Mouse (Mus musculus) midbrain, embryonic 11.5 days (tissue): ENCODE measurements around the gene Pde6h. TPM values are rescaled to one million over a fixed set of nuclear protein-coding genes. Genes with fewer than 3 reads are reported as not detected.

Experiments
- ATAC-seq: fragments of 200-750 bp; cut with Nextera tagmentation; 2 replicates; pipeline ENCODE4 v1.8.0; 2017; ENCODE audit warnings: moderate TSS enrichment, moderate library complexity; ENCODE audit not compliant: low FRiP score
- DNase-seq: peaks from one replicate; pipeline ENCODE4 v3.0.0; 2015; ENCODE audit warnings: low spot score; ENCODE audit errors: missing footprints
- H3K27ac ChIP-seq: fragments of 300-500 bp; sonication (generic); 2 replicates; pipeline ENCODE4 v1.5.1; 2014; ENCODE audit warnings: low read depth, low read length
- H3K27me3 ChIP-seq: fragments of 300-500 bp; sonication (generic); 2 replicates; pipeline ENCODE4 v1.6.1; 2014; ENCODE audit warnings: mild to moderate bottlenecking, low read length, moderate library complexity, mixed read lengths; ENCODE audit not compliant: control insufficient read depth, insufficient read depth
- H3K36me3 ChIP-seq: fragments of 300-500 bp; sonication (generic); 2 replicates; pipeline ENCODE4 v1.6.1; 2014; ENCODE audit warnings: mild to moderate bottlenecking, low read length, moderate library complexity, mixed read lengths; ENCODE audit not compliant: control insufficient read depth, insufficient read depth
- H3K4me1 ChIP-seq: fragments of 300-500 bp; sonication (generic); 2 replicates; pipeline ENCODE4 v1.6.1; 2014; ENCODE audit warnings: low read length; ENCODE audit not compliant: control insufficient read depth, insufficient read depth
- H3K4me2 ChIP-seq: fragments of 300-500 bp; sonication (generic); 2 replicates; pipeline ENCODE4 v1.6.1; 2014; ENCODE audit warnings: mild to moderate bottlenecking, moderate library complexity
- H3K4me3 ChIP-seq: fragments of 300-500 bp; sonication (generic); 2 replicates; pipeline ENCODE4 v1.5.1; 2014; ENCODE audit warnings: low read depth, low read length
- H3K9ac ChIP-seq: fragments of 300-500 bp; sonication (generic); 2 replicates; pipeline ENCODE4 v1.6.1; 2014; ENCODE audit warnings: low read length
- H3K9me3 ChIP-seq: fragments of 300-500 bp; sonication (generic); 2 replicates; pipeline ENCODE4 v1.6.1; 2016; ENCODE audit warnings: low read length; ENCODE audit not compliant: control insufficient read depth
- WGBS: fragments of 180-500 bp; shearing (Covaris S2); extraction: QIAGEN DNeasy Blood & Tissue Kit; methylation state at CpG from one replicate; pipeline ENCODE4 v1.1.7; 2014; 5-methylcytosine and 5-hydroxymethylcytosine counted together
- polyA plus RNA-seq: library from polyadenylated mRNA; unstranded; fragments of >200 nt; fragmentation: Nextera tagmentation; extraction: Ambion mirVana; gene quantifications from 2 replicates; pipeline ENCODE4 v1.2.1, GENCODE M21; 2014

Gene Pde6h
- polyA plus RNA-seq, 1 experiment from 2014 or later, result not detected

GRCm38 (mm10) chr6:136980331-136980746 is 56.7 kb downstream of the Pde6h start:
- no peak overlapping the region for H3K27ac ChIP-seq
- H3K4me1 ChIP-seq, result no peaks in the 10 kb centered on the region
- H3K27me3 ChIP-seq, result no peaks in the 10 kb centered on the region
- H3K4me2 ChIP-seq, result no peak overlapping the region
- no peak overlapping the region; the same call in 1 of the 2 replicates for H3K9ac ChIP-seq
- H3K9me3 ChIP-seq, result no peaks in the 10 kb centered on the region
- ATAC-seq (peak; percentile 58), DNase-seq (peak; percentile 94)
- no peak overlapping the region for H3K4me3 ChIP-seq
- WGBS, result 35% methylated on average over 3 of the region's 3 CpGs
- no peaks in the 10 kb centered on the region for H3K36me3 ChIP-seq

GRCm38 (mm10) chr6:136982581-136982980 is 58.9 kb downstream of the Pde6h start:
- no peaks in the 10 kb centered on the region for H3K27me3 ChIP-seq
- no peaks in the 10 kb centered on the region for H3K36me3 ChIP-seq
- no peaks in the 10 kb centered on the region for H3K4me1 ChIP-seq
- DNase-seq, result no peak
- H3K4me3 ChIP-seq, result no peak overlapping the region
- H3K9ac ChIP-seq, result no peak overlapping the region
- H3K4me2 ChIP-seq, result no peak overlapping the region
- ATAC-seq, result no peak
- WGBS, result 87% methylated on average over 6 of the region's 6 CpGs
- H3K9me3 ChIP-seq, result no peaks in the 10 kb centered on the region
- H3K27ac ChIP-seq, result no peak overlapping the region

- H3K9ac ChIP-seq, result no peak overlapping the region
- H3K36me3 ChIP-seq, result no peaks in the 10 kb centered on the region
- no peak for DNase-seq
- H3K9me3 ChIP-seq, result no peaks in the 10 kb centered on the region
- no peak overlapping the region for H3K4me3 ChIP-seq
- no peaks in the 10 kb centered on the region for H3K4me1 ChIP-seq
- no peaks in the 10 kb centered on the region for H3K27me3 ChIP-seq
- no peak overlapping the region for H3K27ac ChIP-seq
- WGBS, result 57% methylated on average over 7 of the region's 7 CpGs
- H3K4me2 ChIP-seq, result no peak overlapping the region
- no peak for ATAC-seq
Observed at GRCm38 (mm10) chr6:136983201-136983600, 59.6 kb downstream of the Pde6h start.

GRCm38 (mm10) chr6:136986019-136986418 is 62.4 kb downstream of the Pde6h start:
- Histone ChIP-seq H3K4me1 (no peaks in the 10 kb centered on the region), H3K9me3 (no peaks in the 10 kb centered on the region), H3K9ac (no peak overlapping the region), H3K27me3 (no peaks in the 10 kb centered on the region), H3K4me2 (no peak overlapping the region), H3K4me3 (no peak overlapping the region), H3K27ac (no peak overlapping the region), H3K36me3 (no peaks in the 10 kb centered on the region)
- 79% methylated on average over 13 of the region's 13 CpGs for WGBS
- DNase-seq (no peak), ATAC-seq (no peak)

- Histone ChIP-seq H3K36me3 (no peaks in the 10 kb centered on the region), H3K4me1 (no peaks in the 10 kb centered on the region), H3K27me3 (no peaks in the 10 kb centered on the region), H3K4me2 (no peak overlapping the region), H3K9ac (no peak overlapping the region), H3K27ac (no peak overlapping the region), H3K4me3 (no peak overlapping the region), H3K9me3 (no peaks in the 10 kb centered on the region)
- WGBS, result 69% methylated on average over 11 of the region's 11 CpGs
- ATAC-seq (no peak), DNase-seq (no peak)
Observed at GRCm38 (mm10) chr6:136986718-136987117, 63.1 kb downstream of the Pde6h start.

- Histone ChIP-seq H3K36me3 (no peaks in the 10 kb centered on the region), H3K9me3 (no peaks in the 10 kb centered on the region), H3K4me3 (no peak overlapping the region), H3K27ac (no peak overlapping the region), H3K4me2 (no peak overlapping the region), H3K9ac (no peak overlapping the region), H3K27me3 (no peaks in the 10 kb centered on the region), H3K4me1 (no peaks in the 10 kb centered on the region)
- DNase-seq (no peak), ATAC-seq (no peak)
- WGBS, result 85% methylated on average over 7 of the region's 7 CpGs
Observed at GRCm38 (mm10) chr6:136988536-136989060, 65.0 kb downstream of the Pde6h start.

GRCm38 (mm10) chr6:136989824-136990497 is 66.3 kb downstream of the Pde6h start:
- no peak overlapping the region for H3K4me3 ChIP-seq
- no peaks in the 10 kb centered on the region for H3K27me3 ChIP-seq
- H3K4me2 ChIP-seq, result no peak overlapping the region; the same call in 1 of the 2 replicates
- DNase-seq, result no peak
- no peaks in the 10 kb centered on the region for H3K36me3 ChIP-seq
- peak; percentile 72 for ATAC-seq
- 37% methylated on average over 11 of the region's 11 CpGs for WGBS
- no peaks in the 10 kb centered on the region for H3K9me3 ChIP-seq
- no peak overlapping the region for H3K9ac ChIP-seq
- H3K4me1 ChIP-seq, result no peaks in the 10 kb centered on the region
- no peak overlapping the region for H3K27ac ChIP-seq

- WGBS, result 84% methylated on average over 8 of the region's 8 CpGs
- no peak overlapping the region for H3K4me3 ChIP-seq
- no peak overlapping the region for H3K27ac ChIP-seq
- no peaks in the 10 kb centered on the region for H3K4me1 ChIP-seq
- no peak overlapping the region for H3K9ac ChIP-seq
- DNase-seq (no peak), ATAC-seq (no peak)
- no peaks in the 10 kb centered on the region for H3K27me3 ChIP-seq
- no peak overlapping the region for H3K4me2 ChIP-seq
- no peaks in the 10 kb centered on the region for H3K9me3 ChIP-seq
- no peaks in the 10 kb centered on the region for H3K36me3 ChIP-seq
Observed at GRCm38 (mm10) chr6:136990557-136990956, 66.9 kb downstream of the Pde6h start.

- Histone ChIP-seq H3K27ac (no peak overlapping the region), H3K4me1 (no peaks in the 10 kb centered on the region), H3K9me3 (no peaks in the 10 kb centered on the region), H3K9ac (no peak overlapping the region), H3K27me3 (no peaks in the 10 kb centered on the region), H3K4me3 (no peak overlapping the region), H3K36me3 (no peaks in the 10 kb centered on the region), H3K4me2 (no peak overlapping the region)
- DNase-seq (no peak), ATAC-seq (no peak)
- WGBS, result 88% methylated on average over 4 of the region's 4 CpGs
Observed at GRCm38 (mm10) chr6:136993574-136993973, 69.9 kb downstream of the Pde6h start.
